Mouse (Mus musculus) hindbrain, embryonic 14.5 days (tissue): Measurements from ENCODE around the gene Dusp8. TPM values are rescaled to one million over a fixed set of nuclear protein-coding genes. Genes with fewer than 3 reads are reported as not detected.

Experiments used
- ATAC-seq: fragments of 200-750 bp; cut with Nextera tagmentation; 2 replicates; pipeline ENCODE4 v1.8.0; 2017; ENCODE audit warnings: moderate number of reproducible peaks, mild to moderate bottlenecking, moderate TSS enrichment, moderate library complexity; ENCODE audit not compliant: low FRiP score
- DNase-seq: peaks from one replicate; pipeline ENCODE4 v3.0.0-alpha.2; 2015; ENCODE audit warnings: low spot score
- H3K27ac ChIP-seq: fragments of 300-500 bp; sonication (generic); 2 replicates; pipeline ENCODE4 v1.5.1; 2014; ENCODE audit warnings: mild to moderate bottlenecking, moderate library complexity
- H3K27me3 ChIP-seq: fragments of 300-500 bp; sonication (generic); 2 replicates; pipeline ENCODE4 v1.6.1; 2014; ENCODE audit warnings: mild to moderate bottlenecking, low read length, mixed read lengths; ENCODE audit not compliant: control insufficient read depth, insufficient read depth
- H3K36me3 ChIP-seq: fragments of 300-500 bp; sonication (generic); replicated peaks from 2 replicates; pipeline ENCODE4 v1.6.1; 2014; ENCODE audit not compliant: control insufficient read depth, insufficient read depth
- H3K4me1 ChIP-seq: fragments of 300-500 bp; sonication (generic); replicated peaks from 2 replicates; pipeline ENCODE4 v1.6.1; 2014; ENCODE audit warnings: antibody characterized with exemption, low read length, mixed read lengths; ENCODE audit not compliant: control insufficient read depth, insufficient read depth
- H3K4me2 ChIP-seq: fragments of 300-500 bp; sonication (generic); replicated peaks from 2 replicates; pipeline ENCODE4 v1.6.1; 2014; ENCODE audit warnings: mild to moderate bottlenecking, moderate library complexity
- H3K4me3 ChIP-seq: fragments of 300-500 bp; sonication (generic); replicated peaks from 2 replicates; pipeline ENCODE4 v1.5.1; 2014; ENCODE audit warnings: mild to moderate bottlenecking, low read length
- H3K9ac ChIP-seq: fragments of 300-500 bp; sonication (generic); 2 replicates; pipeline ENCODE4 v1.6.1; 2014
- H3K9me3 ChIP-seq: fragments of 300-500 bp; sonication (generic); 2 replicates; pipeline ENCODE4 v1.6.1; 2016; ENCODE audit warnings: low read length; ENCODE audit not compliant: control insufficient read depth
- WGBS: fragments of 180-500 bp; shearing (Covaris S2); extraction: QIAGEN DNeasy Blood & Tissue Kit; methylation state at CpG from one replicate; pipeline ENCODE4 v1.1.7; 2014; 5-methylcytosine and 5-hydroxymethylcytosine counted together
- polyA plus RNA-seq: library from polyadenylated mRNA; unstranded; fragments of >200 nt; fragmentation: Nextera tagmentation; extraction: Ambion mirVana; gene quantifications from 2 replicates; pipeline ENCODE4 v1.2.1, GENCODE M21; 2014

Gene Dusp8
- polyA plus RNA-seq, 1 experiment from 2014 or later = 133 TPM

DNA sequence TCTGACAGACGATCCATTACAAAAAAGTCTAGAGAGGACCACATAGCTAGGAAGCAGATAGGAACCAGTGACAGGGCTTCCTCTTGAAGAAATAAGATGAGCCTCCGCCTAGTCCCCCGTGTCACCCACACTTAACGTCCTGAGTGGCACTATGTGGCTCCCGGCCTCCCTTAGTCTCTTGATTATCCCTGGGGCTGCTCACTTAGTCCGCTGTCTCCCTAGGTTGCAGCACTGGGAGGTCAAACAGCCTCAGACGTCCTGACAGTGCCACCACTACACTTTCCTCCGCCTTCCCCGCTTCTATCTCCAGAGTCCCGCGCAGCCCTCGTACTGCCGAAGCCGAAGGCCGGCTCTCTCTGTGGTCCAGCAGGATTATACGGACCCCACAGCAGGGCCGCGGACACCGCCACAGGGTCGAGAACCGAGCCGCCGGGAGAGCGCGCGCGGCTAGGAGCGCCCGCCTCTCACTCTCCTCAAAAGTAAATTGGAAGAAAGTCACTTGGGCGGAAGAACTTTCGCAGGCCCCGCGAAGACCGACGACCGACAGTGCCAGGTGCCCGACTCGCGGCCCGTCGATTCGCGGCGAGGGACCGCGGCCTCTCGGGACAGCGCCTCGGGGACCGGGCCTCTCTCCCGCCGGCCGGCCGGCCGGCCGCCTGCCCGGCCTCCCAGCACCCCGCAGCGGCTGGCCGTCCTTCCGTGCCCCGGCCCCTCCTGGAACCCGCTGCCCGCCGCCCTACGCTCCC lies 35.3 kb downstream of the Dusp8 start:
- Histone ChIP-seq H3K36me3 (no peaks in the 10 kb centered on the region; the same call in 1 of the 2 replicates), H3K4me3 (peak overlapping the region; percentile 86), H3K27me3 (no peaks in the 10 kb centered on the region), H3K9me3 (no peaks in the 10 kb centered on the region), H3K27ac (peak overlapping the region; percentile 66), H3K4me1 (peaks cover 18% of the 10 kb centered on the region), H3K9ac (peak overlapping the region; percentile 83), H3K4me2 (peak overlapping the region; percentile 94)
- WGBS = 2% methylated on average over 64 of the region's 66 CpGs
- peak; percentile 25; the same call in 1 of the 2 replicates for ATAC-seq
- DNase-seq = no peak

GRCm38 (mm10) chr7:142059024-142059423 lies 36.6 kb downstream of the Dusp8 start:
- no peak overlapping the region for H3K27ac ChIP-seq
- no peak overlapping the region; the same call in 1 of the 2 replicates for H3K9ac ChIP-seq
- no peak overlapping the region for H3K4me3 ChIP-seq
- no peaks in the 10 kb centered on the region for H3K9me3 ChIP-seq
- 0 out of 2 replicates have a peak overlapping the region, but pooled peaks have one; percentile 94 for H3K4me2 ChIP-seq
- DNase-seq (no peak), ATAC-seq (no peak)
- peaks cover 18% of the 10 kb centered on the region for H3K4me1 ChIP-seq
- no peaks in the 10 kb centered on the region for H3K27me3 ChIP-seq
- H3K36me3 ChIP-seq = no peaks in the 10 kb centered on the region; the same call in 1 of the 2 replicates
- WGBS = 69% methylated on average over 2 of the region's 2 CpGs

DNA sequence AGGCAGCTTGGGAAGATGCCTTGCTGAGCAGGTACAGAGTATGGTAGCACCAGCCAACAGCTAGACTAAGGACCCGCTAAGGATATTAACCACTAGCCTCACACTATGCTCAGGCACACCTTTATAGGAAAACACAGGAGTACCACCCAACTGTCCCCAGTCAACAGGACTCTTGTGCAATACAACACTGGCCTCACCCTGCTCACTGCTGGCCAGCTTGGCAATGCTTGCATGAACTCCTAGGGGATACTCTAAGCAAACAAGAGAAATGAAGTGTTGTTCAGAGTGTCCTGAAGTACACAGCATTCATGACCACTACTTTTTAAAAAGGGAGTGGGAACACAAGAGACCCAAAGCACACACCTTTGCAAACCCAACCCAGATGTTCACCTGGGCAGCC lies 38.5 kb downstream of the Dusp8 start:
- 100% methylated on average over 1 of the region's 1 CpGs for whole genome bisulfite sequencing
- Histone ChIP-seq H3K9me3 (no peaks in the 10 kb centered on the region), H3K4me3 (no peak overlapping the region), H3K36me3 (no peaks in the 10 kb centered on the region; the same call in 1 of the 2 replicates), H3K27ac (no peak overlapping the region), H3K4me1 (peaks cover 18% of the 10 kb centered on the region), H3K27me3 (no peaks in the 10 kb centered on the region), H3K9ac (no peak overlapping the region), H3K4me2 (no peak overlapping the region)
- ATAC-seq = no peak
- no peak for DNase-seq

GRCm38 (mm10) chr7:142056601-142057061 lies 39.0 kb downstream of the Dusp8 start:
- Histone ChIP-seq H3K4me1 (peaks cover 18% of the 10 kb centered on the region), H3K27me3 (no peaks in the 10 kb centered on the region)
- WGBS = 84% methylated on average over 1 of the region's 1 CpGs

GRCm38 (mm10) chr7:142055431-142055830 lies 40.2 kb downstream of the Dusp8 start:
- DNase-seq (no peak), ATAC-seq (no peak)
- Histone ChIP-seq H3K4me2 (no peak overlapping the region), H3K4me3 (no peak overlapping the region), H3K27me3 (no peaks in the 10 kb centered on the region), H3K4me1 (peaks cover 14% of the 10 kb centered on the region), H3K9ac (no peak overlapping the region), H3K36me3 (no peaks in the 10 kb centered on the region; the same call in 1 of the 2 replicates), H3K9me3 (no peaks in the 10 kb centered on the region), H3K27ac (no peak overlapping the region)
- WGBS = 90% methylated on average over 3 of the region's 3 CpGs

More at GRCm38 (mm10) chr7:142056601-142057061, 39.0 kb downstream of the Dusp8 start:
- Histone ChIP-seq H3K36me3 (no peaks in the 10 kb centered on the region; the same call in 1 of the 2 replicates), H3K4me2 (no peak overlapping the region), H3K4me3 (no peak overlapping the region), H3K9ac (no peak overlapping the region), H3K9me3 (no peaks in the 10 kb centered on the region), H3K27ac (no peak overlapping the region)
- no peak for DNase-seq
- no peak for ATAC-seq

DNA sequence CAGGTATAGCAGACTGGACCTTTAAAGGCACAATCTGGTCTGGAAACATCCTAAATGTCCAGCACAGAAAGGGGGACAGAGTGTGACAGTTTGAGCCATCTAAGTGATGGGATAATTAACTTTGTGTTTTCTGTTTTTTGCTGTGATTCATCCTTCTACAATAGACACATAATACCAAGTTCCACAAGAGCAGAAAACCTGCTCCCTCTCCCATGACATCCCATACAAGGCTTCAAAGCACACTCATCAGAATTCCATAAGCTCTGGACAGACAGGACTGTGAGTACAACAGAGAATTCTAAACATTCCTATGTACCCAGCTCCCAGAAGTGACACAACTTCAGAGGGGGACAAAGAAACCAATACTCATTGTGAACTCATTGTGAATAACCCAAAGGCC lies 45.1 kb downstream of the Dusp8 start:
- no peak for ATAC-seq
- H3K27ac ChIP-seq = no peak overlapping the region
- H3K36me3 ChIP-seq = no peaks in the 10 kb centered on the region; the same call in 1 of the 2 replicates

DNA sequence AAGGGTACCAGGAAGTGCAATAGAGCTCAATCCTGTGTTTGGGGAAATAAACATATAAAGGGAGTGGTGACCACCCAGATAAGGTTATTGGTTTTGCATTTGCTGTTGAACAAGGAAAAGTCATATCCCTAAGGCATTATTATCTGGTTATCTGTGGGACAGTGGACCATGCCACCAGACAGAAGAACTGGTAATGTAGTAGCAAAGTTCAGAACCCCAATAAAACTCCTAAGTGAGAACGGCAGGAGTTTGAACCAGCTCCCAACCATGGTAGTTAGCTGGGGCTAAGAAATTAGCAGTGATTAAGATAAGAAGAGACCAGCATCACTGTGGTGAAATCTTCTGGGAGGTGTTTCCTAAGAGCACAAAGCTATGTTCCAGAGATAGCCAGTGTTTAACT lies 49.7 kb downstream of the Dusp8 start:
- Histone ChIP-seq H3K36me3 (no peaks in the 10 kb centered on the region), H3K4me1 (no peaks in the 10 kb centered on the region), H3K9me3 (no peaks in the 10 kb centered on the region), H3K27ac (no peak overlapping the region), H3K9ac (no peak overlapping the region), H3K27me3 (no peaks in the 10 kb centered on the region), H3K4me3 (no peak overlapping the region), H3K4me2 (no peak overlapping the region)
- ATAC-seq (no peak), DNase-seq (no peak)
- 91% methylated on average over 1 of the region's 1 CpGs for WGBS

More for the DNA sequence above, 45.1 kb downstream of the Dusp8 start:
- H3K9ac ChIP-seq = no peak overlapping the region
- no peaks in the 10 kb centered on the region for H3K27me3 ChIP-seq
- no peak for DNase-seq
- H3K9me3 ChIP-seq = no peaks in the 10 kb centered on the region
- no peak overlapping the region for H3K4me2 ChIP-seq
- H3K4me1 ChIP-seq = no peaks in the 10 kb centered on the region
- H3K4me3 ChIP-seq = no peak overlapping the region

GRCm38 (mm10) chr7:142045344-142045743 lies 50.3 kb downstream of the Dusp8 start:
- 27% methylated on average over 2 of the region's 2 CpGs for WGBS
- Histone ChIP-seq H3K9me3 (no peaks in the 10 kb centered on the region), H3K36me3 (no peaks in the 10 kb centered on the region), H3K27ac (no peak overlapping the region), H3K4me2 (no peak overlapping the region), H3K9ac (no peak overlapping the region), H3K4me1 (no peaks in the 10 kb centered on the region), H3K27me3 (no peaks in the 10 kb centered on the region), H3K4me3 (no peak overlapping the region)
- no peak for DNase-seq
- no peak for ATAC-seq

- DNase-seq (no peak), ATAC-seq (no peak)
- Histone ChIP-seq H3K27ac (no peak overlapping the region), H3K9ac (no peak overlapping the region), H3K4me2 (no peak overlapping the region), H3K36me3 (no peaks in the 10 kb centered on the region), H3K27me3 (no peaks in the 10 kb centered on the region), H3K4me3 (no peak overlapping the region), H3K9me3 (no peaks in the 10 kb centered on the region), H3K4me1 (no peaks in the 10 kb centered on the region; the same call in 1 of the 2 replicates)
- WGBS = 94% methylated on average over 3 of the region's 3 CpGs
Observed at GRCm38 (mm10) chr7:142040756-142041155, 54.9 kb downstream of the Dusp8 start.
